Mouse (Mus musculus): ENCODE data around the gene Fam160a1. TPM values are rescaled to one million over a fixed set of nuclear protein-coding genes. Genes with fewer than 3 reads are reported as not detected.

The Fam160a1 gene
- polyA plus RNA-seq, 1 experiment from 2014 or later = 0.60 TPM

GRCm38 (mm10) chr3:85832490-85833155, 15.5 kb upstream of the Fam160a1 start:
- WGBS = 83% methylated on average over 10 of the region's 10 CpGs

GRCm38 (mm10) chr3:85831785-85832184, 14.7 kb upstream of the Fam160a1 start:
- no peaks in the 10 kb centered on the region for H3K36me3 ChIP-seq (ENCODE audit: control insufficient read depth, insufficient read depth, low read length)
- H3K27me3 ChIP-seq (replicated peaks; ENCODE audit: control insufficient read depth, insufficient read depth, low read length) = no peaks in the 10 kb centered on the region
- H3K4me1 ChIP-seq (replicated peaks; ENCODE audit: control insufficient read depth, insufficient read depth, low read length) = no peaks in the 10 kb centered on the region
- no peak overlapping the region for H3K4me2 ChIP-seq
- no peak overlapping the region for H3K27ac ChIP-seq (ENCODE audit: low read depth, low read length)
- H3K9me3 ChIP-seq (ENCODE audit: control insufficient read depth, low read length) = no peaks in the 10 kb centered on the region
- H3K4me3 ChIP-seq (ENCODE audit: low read depth, low read length) = no peak overlapping the region
- H3K9ac ChIP-seq (ENCODE audit: low read depth, low read length) = no peak overlapping the region
- WGBS = 63% methylated on average over 1 of the region's 1 CpGs
- DNase-seq (ENCODE audit: low spot score) (no peak), ATAC-seq (replicated peaks; ENCODE audit: low FRiP score) (no peak)

More at GRCm38 (mm10) chr3:85832490-85833155, 15.5 kb upstream of the Fam160a1 start:
- Histone ChIP-seq H3K9ac (ENCODE audit: low read depth, low read length) (no peak overlapping the region), H3K9me3 (ENCODE audit: control insufficient read depth, low read length) (no peaks in the 10 kb centered on the region), H3K4me2 (no peak overlapping the region), H3K36me3 (ENCODE audit: control insufficient read depth, insufficient read depth, low read length) (no peaks in the 10 kb centered on the region), H3K27ac (ENCODE audit: low read depth, low read length) (no peak overlapping the region), H3K27me3 (replicated peaks; ENCODE audit: control insufficient read depth, insufficient read depth, low read length) (no peaks in the 10 kb centered on the region), H3K4me1 (replicated peaks; ENCODE audit: control insufficient read depth, insufficient read depth, low read length) (no peaks in the 10 kb centered on the region), H3K4me3 (ENCODE audit: low read depth, low read length) (no peak overlapping the region)
- DNase-seq (ENCODE audit: low spot score) (no peak), ATAC-seq (replicated peaks; ENCODE audit: low FRiP score) (no peak)

GRCm38 (mm10) chr3:85829047-85829446, 12.0 kb upstream of the Fam160a1 start:
- ATAC-seq (replicated peaks; ENCODE audit: low FRiP score) (no peak), DNase-seq (ENCODE audit: low spot score) (no peak)
- WGBS = 65% methylated on average over 4 of the region's 4 CpGs
- H3K4me1 ChIP-seq (replicated peaks; ENCODE audit: control insufficient read depth, insufficient read depth, low read length) = no peaks in the 10 kb centered on the region
- no peak overlapping the region for H3K9ac ChIP-seq (ENCODE audit: low read depth, low read length)
- H3K27me3 ChIP-seq (replicated peaks; ENCODE audit: control insufficient read depth, insufficient read depth, low read length) = no peaks in the 10 kb centered on the region
- H3K27ac ChIP-seq (ENCODE audit: low read depth, low read length) = no peak overlapping the region
- H3K4me2 ChIP-seq = no peak overlapping the region
- no peaks in the 10 kb centered on the region for H3K36me3 ChIP-seq (ENCODE audit: control insufficient read depth, insufficient read depth, low read length)
- no peak overlapping the region for H3K4me3 ChIP-seq (ENCODE audit: low read depth, low read length)
- H3K9me3 ChIP-seq (ENCODE audit: control insufficient read depth, low read length) = no peaks in the 10 kb centered on the region

- H3K4me1 ChIP-seq (replicated peaks; ENCODE audit: control insufficient read depth, insufficient read depth, low read length) = no peaks in the 10 kb centered on the region
- no peaks in the 10 kb centered on the region for H3K27me3 ChIP-seq (replicated peaks; ENCODE audit: control insufficient read depth, insufficient read depth, low read length)
- no peak overlapping the region for H3K27ac ChIP-seq (ENCODE audit: low read depth, low read length)
- no peak overlapping the region for H3K4me2 ChIP-seq
- no peak overlapping the region for H3K4me3 ChIP-seq (ENCODE audit: low read depth, low read length)
- H3K9me3 ChIP-seq (ENCODE audit: control insufficient read depth, low read length) = no peaks in the 10 kb centered on the region
- 86% methylated on average over 6 of the region's 6 CpGs for WGBS
- no peak for ATAC-seq (replicated peaks; ENCODE audit: low FRiP score)
- H3K36me3 ChIP-seq (ENCODE audit: control insufficient read depth, insufficient read depth, low read length) = no peaks in the 10 kb centered on the region
- H3K9ac ChIP-seq (ENCODE audit: low read depth, low read length) = no peak overlapping the region
- DNase-seq (ENCODE audit: low spot score) = no peak
Observed at GRCm38 (mm10) chr3:85827815-85828214, 10.7 kb upstream of the Fam160a1 start.

GRCm38 (mm10) chr3:85827283-85827682, 10.2 kb upstream of the Fam160a1 start:
- Histone ChIP-seq H3K9me3 (ENCODE audit: control insufficient read depth, low read length) (no peaks in the 10 kb centered on the region), H3K27me3 (replicated peaks; ENCODE audit: control insufficient read depth, insufficient read depth, low read length) (no peaks in the 10 kb centered on the region), H3K4me2 (no peak overlapping the region), H3K27ac (ENCODE audit: low read depth, low read length) (no peak overlapping the region), H3K9ac (ENCODE audit: low read depth, low read length) (no peak overlapping the region), H3K36me3 (ENCODE audit: control insufficient read depth, insufficient read depth, low read length) (no peaks in the 10 kb centered on the region), H3K4me1 (replicated peaks; ENCODE audit: control insufficient read depth, insufficient read depth, low read length) (no peaks in the 10 kb centered on the region), H3K4me3 (ENCODE audit: low read depth, low read length) (no peak overlapping the region)
- ATAC-seq (replicated peaks; ENCODE audit: low FRiP score) (no peak), DNase-seq (ENCODE audit: low spot score) (no peak)
- WGBS = 74% methylated on average over 4 of the region's 4 CpGs

- Histone ChIP-seq H3K4me3 (ENCODE audit: low read depth, low read length) (no peak overlapping the region), H3K27ac (ENCODE audit: low read depth, low read length) (no peak overlapping the region), H3K4me2 (no peak overlapping the region), H3K9ac (ENCODE audit: low read depth, low read length) (no peak overlapping the region), H3K9me3 (ENCODE audit: control insufficient read depth, low read length) (no peaks in the 10 kb centered on the region), H3K36me3 (ENCODE audit: control insufficient read depth, insufficient read depth, low read length) (no peaks in the 10 kb centered on the region), H3K27me3 (replicated peaks; ENCODE audit: control insufficient read depth, insufficient read depth, low read length) (no peaks in the 10 kb centered on the region), H3K4me1 (replicated peaks; ENCODE audit: control insufficient read depth, insufficient read depth, low read length) (no peaks in the 10 kb centered on the region)
- DNase-seq (ENCODE audit: low spot score) (no peak), ATAC-seq (replicated peaks; ENCODE audit: low FRiP score) (no peak)
- 77% methylated on average over 15 of the region's 15 CpGs for WGBS
Observed at GRCm38 (mm10) chr3:85820839-85821548, 3.9 kb upstream of the Fam160a1 start.

GRCm38 (mm10) chr3:85819319-85819718, 2.2 kb upstream of the Fam160a1 start:
- Histone ChIP-seq H3K27me3 (replicated peaks; ENCODE audit: control insufficient read depth, insufficient read depth, low read length) (no peaks in the 10 kb centered on the region), H3K4me3 (ENCODE audit: low read depth, low read length) (no peak overlapping the region), H3K27ac (ENCODE audit: low read depth, low read length) (no peak overlapping the region), H3K4me1 (replicated peaks; ENCODE audit: control insufficient read depth, insufficient read depth, low read length) (no peaks in the 10 kb centered on the region), H3K36me3 (ENCODE audit: control insufficient read depth, insufficient read depth, low read length) (no peaks in the 10 kb centered on the region), H3K4me2 (no peak overlapping the region), H3K9ac (ENCODE audit: low read depth, low read length) (no peak overlapping the region), H3K9me3 (ENCODE audit: control insufficient read depth, low read length) (no peaks in the 10 kb centered on the region)
- ATAC-seq (replicated peaks; ENCODE audit: low FRiP score) = no peak
- DNase-seq (ENCODE audit: low spot score) = no peak
- 75% methylated on average over 3 of the region's 3 CpGs for WGBS

GRCm38 (mm10) chr3:85814241-85814640, 2.9 kb downstream of the Fam160a1 start:
- 73% methylated on average over 7 of the region's 7 CpGs for WGBS
- no peaks in the 10 kb centered on the region for H3K36me3 ChIP-seq (ENCODE audit: control insufficient read depth, insufficient read depth, low read length)
- H3K4me2 ChIP-seq = no peak overlapping the region
- H3K4me1 ChIP-seq (replicated peaks; ENCODE audit: control insufficient read depth, insufficient read depth, low read length) = peaks cover 5% of the 10 kb centered on the region
- H3K9me3 ChIP-seq (ENCODE audit: control insufficient read depth, low read length) = no peaks in the 10 kb centered on the region
- H3K27me3 ChIP-seq (replicated peaks; ENCODE audit: control insufficient read depth, insufficient read depth, low read length) = no peaks in the 10 kb centered on the region
- H3K9ac ChIP-seq (ENCODE audit: low read depth, low read length) = no peak overlapping the region
- H3K4me3 ChIP-seq (ENCODE audit: low read depth, low read length) = no peak overlapping the region
- ATAC-seq (replicated peaks; ENCODE audit: low FRiP score) (no peak), DNase-seq (ENCODE audit: low spot score) (no peak)
- no peak overlapping the region for H3K27ac ChIP-seq (ENCODE audit: low read depth, low read length)

Measured in liver, embryonic 11.5 days (tissue).